Mouse (Mus musculus): ENCODE results near the gene Tpm4.
"Not testable (repeated sequence)": the region's sequence is repeated elsewhere in the genome, so short reads cannot be mapped to it uniquely, and the experiment has no call there.

Tpm4 gene

DNA sequence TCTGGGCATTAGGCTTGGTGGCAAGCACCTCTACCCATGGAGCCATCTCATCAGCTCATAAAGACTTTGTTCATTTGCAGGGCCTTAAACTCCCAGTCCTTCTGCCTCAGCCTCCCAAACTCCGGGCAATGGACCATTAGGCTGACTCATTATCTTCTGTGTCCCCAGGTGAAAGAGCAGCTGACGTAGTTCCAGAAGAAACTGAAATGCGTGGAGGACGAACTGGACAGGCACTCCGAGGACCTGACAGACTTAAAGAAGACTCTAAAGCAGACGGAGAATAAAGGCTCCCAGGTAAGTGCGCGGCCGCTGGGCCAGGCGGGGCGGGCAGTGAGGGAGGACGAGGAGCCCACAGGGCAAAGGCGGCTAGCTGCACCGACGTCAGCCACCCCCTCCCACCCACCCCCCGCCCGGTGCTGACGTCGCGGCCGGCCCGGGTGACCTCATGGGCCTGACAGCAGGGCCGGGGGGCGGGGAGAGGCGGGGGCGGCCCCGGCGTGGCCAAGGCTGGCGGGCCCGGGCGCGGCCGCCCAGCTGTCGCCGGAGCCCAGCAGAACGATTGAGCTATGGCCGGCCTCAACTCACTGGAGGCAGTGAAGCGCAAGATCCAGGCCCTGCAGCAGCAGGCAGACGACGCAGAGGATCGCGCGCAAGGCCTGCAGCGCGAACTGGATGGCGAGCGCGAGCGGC lies at the start of gene Tpm4:
Tpm4 (plus strand) TSS at position 220 of the 690 bp plus-strand sequence.
- DNase-seq = peak; percentile 61

DNA sequence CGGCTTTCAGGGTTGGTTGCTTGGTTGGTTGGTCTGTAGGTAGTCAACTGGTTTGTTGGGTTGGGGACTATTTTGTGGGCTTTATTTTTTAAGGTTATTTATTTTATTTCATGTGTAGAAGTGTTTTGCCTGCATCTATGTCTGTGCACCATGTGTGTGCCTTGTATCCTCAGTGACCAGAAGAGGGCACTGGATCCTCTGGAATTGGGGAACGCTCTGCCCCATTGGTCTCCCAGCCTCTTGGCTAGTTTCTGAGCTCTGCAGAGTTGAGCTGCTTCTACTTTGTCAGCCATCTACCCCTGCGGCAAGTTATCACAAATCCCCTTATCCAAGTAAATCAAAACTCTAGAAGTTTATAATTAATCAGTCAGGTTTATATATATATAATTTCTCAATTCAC lies 47.2 kb upstream of the Tpm4 start:
- DNase-seq = not testable (repeated sequence)

DNA sequence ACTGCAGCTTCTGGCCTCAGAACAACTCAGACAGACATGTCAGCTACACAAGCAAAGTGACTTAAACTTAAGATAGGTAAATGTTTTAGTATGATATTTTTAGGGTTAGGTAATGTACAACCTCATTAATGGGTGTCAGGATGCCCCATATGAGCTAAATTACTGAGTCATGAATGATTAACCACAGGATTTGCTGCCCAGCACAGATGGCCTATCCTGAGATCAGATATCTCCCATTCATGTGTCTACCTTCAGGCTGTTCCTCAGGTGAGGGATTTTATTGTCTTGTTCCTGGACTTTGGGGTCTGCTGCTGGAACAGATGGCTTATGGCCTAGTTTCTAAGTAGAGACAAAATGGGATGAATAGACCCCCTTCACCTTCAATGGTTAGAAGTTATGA lies 38.1 kb upstream of the Tpm4 start:
- not testable (repeated sequence) for DNase-seq

DNA sequence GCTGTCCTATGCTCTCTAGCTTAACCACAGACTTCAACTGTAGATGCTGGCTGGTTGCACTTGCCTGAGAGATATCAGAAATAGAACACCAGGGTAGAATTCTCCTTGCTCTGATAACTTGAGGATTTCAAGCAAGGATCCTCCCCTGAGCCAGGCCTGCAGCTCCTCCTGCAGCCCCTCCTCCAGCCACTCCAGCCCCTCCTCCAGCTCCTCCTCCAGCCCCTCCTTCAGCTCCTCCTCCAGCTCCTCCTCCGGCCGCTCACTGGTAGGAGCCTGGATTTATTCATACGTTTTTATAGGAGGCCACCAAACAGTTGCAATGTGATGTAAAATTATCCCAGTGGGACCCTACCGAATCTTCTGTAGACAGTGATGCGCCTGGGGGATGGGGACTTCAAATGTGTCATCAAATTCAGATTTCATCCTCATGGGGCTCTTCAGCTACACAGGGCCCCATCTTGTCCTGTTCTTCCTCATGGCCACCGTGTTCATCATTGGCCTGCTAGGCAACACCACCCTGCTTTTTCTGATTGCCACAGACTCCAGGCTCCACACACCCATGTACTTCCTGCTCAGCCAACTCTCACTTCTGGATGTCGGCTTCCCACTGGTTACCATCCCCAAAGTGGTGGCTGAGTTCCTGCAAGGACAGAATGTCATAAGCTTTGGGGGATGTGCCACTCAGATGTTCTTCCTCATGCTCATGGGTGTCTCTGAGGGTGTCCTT lies 35.2 kb upstream of the Tpm4 start:
- DNase-seq = peak; percentile 34

DNA sequence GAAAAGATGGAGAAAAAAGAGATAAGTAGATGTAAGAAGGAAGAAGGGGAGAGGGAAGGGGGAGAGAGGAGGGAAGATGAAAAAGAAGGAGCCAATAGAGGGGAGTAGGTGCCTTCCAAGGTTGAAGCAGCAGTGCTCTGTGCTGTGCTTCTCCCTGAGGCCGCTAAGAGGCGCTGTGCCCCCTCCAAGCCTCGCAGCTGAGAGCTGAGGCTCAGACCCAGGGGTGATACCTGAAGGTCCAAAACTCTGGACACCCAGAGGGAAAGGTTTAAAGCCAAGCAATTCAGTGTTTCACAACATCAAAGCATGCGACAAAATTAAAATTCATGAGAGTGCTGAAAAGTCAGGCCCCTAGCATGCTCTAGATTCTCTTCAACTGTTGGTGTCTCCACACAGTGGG lies 29.6 kb upstream of the Tpm4 start:
- no peak for DNase-seq

DNA sequence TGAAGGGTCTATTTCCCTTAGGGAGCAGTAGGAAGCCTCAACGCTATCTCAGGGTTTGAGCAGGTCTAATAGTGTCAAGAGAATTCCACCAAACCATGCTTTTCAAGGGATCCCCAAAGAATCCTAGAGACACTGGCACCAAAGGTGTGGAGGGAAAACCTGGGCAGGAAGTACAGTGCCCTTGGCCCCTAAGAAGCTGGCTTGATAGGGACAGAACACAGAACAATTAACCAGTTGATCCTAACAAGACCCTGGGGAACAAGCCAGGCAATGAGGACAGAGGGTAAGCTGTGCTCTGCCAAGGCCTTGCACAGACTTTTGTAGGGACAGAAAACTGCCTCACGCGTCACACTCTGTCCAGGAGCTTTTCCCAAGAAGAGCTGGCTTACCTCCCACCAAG lies 28.0 kb upstream of the Tpm4 start, which contains the start of gene Olfr374:
Olfr374 (plus strand) TSS at position 301 of the 400 bp plus-strand sequence.
- DNase-seq = no peak

DNA sequence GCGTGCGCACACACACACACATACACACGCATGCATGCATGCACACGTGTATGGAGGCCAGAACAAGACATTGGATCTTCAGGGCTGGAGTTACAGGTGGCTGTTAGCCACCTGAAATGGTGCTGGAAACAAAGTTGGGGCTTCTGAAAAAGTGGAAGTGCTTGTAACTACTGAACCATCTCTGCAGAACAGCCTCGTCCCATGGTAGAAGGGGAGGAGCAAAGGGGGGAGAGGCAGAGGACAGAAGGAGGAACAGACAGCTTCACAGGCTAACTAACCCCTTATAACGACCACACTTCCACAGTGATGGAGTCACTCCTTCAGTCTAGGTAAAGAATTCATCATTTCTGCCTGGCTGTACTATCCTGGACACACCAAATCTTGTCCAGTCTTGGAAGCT lies 23.9 kb upstream of the Tpm4 start:
- DNase-seq = no peak

DNA sequence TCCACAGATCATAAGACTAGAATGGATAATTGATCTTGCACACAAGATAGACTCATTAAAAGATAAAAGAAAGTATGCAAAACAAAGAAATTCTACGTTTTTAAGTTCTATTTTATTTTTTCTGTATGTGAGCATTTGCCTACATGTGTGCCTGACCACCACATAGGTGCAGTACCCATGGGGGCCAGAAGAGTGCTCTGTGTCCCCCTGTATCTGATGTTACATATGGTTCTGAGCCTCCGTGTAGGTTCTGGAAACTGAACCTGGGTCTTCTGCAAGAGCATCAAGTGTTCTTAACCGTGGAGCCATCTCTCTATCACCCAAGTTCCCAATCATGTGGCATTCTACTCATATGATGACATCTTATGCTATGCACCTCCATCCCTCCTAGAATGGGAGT lies 22.3 kb upstream of the Tpm4 start:
- DNase-seq = peak; percentile 25

DNA sequence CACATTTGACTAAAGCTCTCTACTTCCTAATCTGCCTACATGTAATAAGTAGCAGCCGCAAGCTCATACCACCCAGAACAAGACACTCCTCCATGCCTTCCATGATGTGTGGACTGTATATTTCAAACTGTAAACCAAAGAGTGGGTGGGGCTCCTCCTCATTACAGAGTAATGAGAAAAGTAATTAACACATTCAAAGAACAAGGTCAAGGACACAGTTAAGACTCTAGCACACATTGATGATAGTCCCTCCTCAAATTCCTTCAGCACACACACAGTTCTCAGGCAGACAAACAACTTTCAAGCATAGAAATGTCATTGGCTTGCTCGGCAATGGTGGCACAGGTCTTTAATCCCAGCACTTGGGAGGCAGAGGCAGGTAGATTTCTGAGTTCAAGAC lies 19.6 kb upstream of the Tpm4 start:
- no peak for DNase-seq

DNA sequence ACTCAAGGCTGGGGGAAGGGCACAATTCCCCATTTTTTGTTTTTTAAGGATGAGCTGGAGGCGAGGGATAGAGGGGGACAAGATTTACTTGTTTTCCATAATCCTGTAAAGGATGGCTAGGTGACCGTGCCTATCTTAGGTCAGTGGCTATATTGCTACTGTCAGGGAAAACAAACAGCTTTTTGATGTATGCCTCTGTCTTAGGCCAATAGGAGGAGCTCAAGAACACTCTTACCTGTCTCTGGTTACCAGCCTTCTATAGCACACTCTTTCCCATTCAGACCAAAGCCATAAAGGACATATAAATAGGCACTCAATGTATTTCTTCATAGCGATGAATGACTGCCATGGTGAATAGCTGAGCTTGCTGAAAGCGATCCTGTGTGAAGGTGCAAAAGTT lies 16.2 kb upstream of the Tpm4 start:
- no peak for DNase-seq

DNA sequence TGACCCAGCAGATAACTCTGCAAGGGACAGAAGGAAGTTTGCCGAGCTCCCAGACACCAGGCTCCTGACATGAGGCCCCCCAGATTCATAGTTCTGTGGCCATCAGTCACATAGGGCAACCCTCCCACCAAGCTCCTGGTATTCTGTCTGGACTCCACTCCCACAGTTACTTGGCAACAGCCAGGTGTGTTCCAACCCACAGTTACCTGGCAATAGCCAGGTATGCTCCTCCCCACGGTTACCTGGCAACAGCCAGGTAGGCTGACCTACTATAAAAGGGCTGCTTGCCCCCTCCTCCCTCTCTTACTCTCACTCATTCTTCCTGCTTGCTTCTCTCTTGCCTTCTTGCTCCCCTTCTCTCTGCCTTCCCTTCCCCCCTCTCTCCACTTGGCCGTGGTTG lies 13.3 kb upstream of the Tpm4 start:
- not testable (repeated sequence) for DNase-seq

DNA sequence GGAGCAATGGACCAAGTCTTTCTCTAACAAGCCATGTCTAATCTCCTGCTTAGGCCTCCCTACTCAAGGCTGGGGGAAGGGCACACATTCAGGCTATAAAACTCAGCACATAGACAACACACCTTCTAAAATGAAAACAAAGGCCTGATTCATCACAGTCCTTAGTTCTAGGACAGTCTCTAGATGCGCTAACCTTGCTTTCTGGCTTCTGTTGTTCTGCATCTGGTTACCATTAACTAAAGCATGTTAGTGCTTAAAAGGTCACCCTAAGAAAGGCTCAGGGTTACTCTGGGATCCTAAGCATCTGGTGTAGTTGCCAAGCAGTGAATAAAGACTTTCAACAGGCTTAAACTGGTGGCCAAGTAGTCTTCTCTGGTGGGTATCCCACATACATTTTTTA lies 12.8 kb upstream of the Tpm4 start:
- DNase-seq = no peak

DNA sequence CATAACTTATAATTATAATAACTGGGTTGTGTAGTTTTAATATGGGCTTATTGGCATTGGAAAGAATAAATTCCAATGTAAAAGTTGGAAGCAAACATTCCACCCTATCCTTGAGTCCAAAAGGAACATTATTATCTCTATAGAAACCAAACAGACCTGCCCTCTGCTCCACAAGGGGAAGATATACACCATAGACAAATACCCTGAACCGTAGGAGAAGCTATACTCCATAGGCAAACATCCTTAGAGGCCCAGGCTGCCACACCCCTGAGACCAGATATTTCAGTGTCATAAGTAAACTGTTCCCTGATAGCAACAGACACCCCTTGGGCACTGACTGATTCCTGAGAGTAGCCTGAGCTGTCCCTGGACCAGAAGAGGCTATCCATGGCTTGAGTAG lies 6.9 kb upstream of the Tpm4 start:
- no peak for DNase-seq

DNA sequence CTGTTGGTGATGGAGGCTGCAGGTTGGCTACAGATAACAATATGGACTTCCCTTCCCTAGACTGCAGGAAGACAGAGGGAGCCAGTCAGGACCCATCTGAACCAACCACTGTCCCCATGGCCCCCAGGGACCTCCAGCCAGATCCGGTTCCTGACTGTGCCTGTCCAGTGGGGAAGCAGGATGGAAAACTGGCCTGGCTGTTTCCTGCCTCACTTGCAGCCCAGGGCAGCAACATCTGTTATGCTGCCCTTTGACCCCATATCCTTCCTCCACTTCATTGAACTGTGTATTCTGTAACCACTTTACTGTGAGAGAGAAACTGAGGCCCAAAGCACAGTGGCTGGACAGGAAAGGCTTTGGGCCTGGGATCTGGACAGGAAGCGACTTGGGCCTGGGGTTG lies 3.5 kb upstream of the Tpm4 start:
- DNase-seq = no peak

DNA sequence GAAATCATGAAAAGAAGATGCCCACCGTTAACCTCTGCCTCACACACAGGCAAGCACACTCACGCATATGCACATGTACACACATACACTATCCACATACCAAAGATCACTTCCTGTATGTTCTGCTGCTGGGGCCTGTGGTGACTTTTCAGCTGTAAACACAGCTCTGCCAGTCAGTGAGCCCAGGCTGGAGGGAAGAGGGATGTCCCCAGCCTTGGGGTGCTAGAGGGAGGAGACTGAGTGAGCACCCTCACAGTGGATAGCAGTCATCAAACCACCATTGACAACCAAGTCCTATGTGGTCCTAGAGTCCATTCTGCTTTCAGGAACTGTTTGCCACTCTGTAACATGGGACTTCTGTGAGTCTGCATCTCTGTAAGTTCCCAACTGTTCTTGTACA lies 2.9 kb upstream of the Tpm4 start:
- peak; percentile 11 for DNase-seq

DNA sequence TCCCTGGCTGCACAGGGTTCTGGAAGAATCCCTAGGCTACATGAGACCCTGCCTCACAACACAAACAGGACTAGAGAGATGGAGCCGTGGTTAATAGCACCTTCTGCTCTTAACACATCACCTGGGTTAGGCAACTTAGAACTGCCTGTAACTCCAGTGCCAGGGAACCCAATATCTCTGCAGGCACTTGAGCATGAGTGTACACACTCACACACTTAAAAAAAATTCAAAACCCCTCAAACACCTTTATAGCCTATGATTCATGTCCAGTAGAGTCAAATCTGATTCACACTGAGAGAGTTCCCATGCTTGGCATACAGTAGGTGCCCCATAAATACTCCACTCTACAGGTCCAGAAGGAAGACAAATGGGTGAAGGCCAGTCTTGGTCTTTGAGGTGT lies 2.4 kb upstream of the Tpm4 start:
- no peak for DNase-seq

DNA sequence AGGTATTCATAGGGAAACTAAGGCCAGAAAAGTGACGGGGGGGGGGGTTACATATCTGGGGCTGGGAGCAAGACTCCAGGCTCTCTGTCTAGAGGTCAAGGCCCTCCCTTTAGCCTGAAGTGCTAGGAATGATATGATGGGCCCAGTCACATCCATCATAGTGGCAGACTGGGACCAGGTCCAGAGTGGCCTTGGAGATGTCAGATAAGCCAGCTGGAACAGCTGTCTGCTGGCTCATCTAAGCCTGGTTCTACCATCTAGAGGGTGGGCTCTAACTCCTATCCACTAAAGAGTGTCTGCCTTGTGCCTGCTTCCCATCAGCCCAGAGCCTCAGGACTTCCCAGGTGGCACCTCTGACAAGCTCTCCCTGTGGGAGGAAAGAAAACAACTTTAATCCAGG lies 1.9 kb upstream of the Tpm4 start:
- DNase-seq = no peak

DNA sequence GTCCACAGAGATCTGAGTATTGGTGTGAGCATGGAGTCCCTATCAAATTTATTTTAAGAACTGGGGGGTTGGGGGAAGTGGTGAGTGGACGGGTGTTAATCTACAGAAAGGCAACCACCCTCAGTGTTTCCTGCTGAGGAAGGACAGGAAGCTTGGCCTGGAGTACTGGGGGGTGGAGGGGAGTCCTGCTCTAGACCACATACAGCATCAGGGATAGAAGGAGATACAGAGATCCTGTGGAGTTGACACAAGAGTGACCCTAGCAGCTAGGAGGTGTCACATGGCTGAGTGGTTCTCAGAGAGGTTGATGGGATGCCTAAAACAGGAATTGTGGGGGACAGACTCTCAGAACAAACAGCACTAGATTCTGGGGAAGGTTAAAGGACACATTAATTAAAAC lies 1.3 kb upstream of the Tpm4 start:
- no peak for DNase-seq

DNA sequence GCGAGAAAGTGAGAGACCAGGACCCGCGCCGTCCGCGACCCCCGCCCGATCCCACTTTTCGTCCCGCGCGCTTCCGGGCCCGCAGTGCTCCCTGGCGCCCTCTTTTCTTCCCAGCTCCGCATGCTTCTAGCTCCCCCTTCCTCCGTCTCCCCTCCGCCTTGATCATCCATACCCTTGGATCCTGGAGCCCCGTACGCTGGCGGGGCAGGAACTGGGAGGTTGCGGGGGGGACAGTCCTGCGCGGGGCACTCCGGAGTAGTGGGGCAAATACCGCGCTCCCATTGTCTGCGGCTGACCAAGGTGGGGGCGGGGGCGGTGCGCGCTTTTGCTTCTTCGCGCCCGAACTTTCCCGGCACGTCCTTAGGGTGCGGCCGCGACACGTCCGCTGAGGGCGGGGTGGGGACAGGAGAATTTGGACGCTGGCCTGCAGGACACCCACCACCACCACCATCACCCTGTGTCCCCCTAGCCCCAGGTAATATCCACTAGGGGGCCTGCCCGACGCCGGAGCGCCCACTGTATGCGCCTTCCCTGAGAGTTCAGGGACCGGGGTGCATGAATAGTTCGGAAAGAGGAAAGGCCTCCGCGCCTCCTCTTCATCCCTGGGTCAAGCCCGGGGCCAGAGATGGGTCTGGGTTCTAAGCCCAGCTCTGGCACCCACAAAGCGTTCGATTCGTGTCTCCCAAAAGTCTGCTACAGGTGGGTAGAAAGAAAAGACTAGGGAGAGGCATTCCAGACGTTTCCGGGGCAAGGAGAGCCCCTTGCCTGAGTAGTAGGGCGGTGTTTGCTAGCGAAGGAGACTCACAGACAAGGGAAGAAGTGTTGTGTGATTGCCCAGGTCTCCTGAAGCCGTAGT lies 899 bp downstream of the Tpm4 start:
- DNase-seq = peak; percentile 71

DNA sequence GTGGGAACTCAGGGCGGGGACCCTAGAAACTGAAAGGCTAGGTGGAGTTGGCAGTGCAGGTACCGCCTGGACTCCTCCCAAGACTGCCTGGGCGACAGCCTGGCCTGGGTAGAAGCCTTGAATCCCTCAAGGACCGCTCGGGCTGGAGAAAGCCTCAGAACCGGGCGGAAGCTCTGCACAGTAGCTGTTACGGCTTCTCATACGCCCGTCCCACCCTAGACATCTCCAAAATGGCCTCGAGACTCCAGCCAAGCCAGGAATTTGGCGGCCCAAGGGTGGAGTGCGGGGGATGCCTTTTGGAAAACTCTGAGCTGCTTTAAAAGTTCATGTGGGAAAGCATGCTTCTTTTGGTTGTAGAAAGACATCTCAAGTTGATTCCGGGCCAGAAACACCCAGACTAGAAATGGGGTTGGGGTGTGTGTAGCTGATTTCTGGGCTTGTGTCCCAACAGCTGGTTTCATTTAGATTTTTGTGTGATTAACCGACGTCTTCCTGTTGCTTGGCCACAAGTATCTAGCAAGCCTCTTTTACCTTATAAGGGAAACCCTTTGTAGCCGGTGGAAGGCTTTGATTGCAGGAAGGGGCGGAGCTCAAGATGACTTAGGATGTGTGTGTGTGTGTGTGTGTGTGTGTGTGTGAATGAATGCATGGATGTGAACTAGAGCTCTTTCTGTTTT lies 1.7 kb downstream of the Tpm4 start:
- DNase-seq = peak; percentile 86

DNA sequence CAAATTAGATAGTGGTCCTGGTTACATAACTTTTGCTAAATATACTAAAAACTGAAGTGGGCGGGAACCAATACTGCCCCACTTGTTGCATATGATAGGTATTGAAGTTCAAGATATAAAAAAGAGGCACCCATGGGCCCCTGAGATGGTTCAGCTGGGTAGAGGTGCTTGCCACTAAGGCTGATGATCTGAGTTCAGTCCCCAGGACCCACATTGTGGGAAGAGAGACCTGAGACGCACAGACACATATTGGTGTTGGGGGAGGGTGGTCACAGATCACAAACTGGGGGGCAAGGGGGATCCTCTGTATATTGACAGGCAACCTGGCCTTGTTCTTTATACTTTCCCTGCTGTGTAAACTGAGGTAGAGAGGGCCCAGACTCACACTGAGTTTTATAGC lies 2.7 kb downstream of the Tpm4 start:
- no peak for DNase-seq

DNA sequence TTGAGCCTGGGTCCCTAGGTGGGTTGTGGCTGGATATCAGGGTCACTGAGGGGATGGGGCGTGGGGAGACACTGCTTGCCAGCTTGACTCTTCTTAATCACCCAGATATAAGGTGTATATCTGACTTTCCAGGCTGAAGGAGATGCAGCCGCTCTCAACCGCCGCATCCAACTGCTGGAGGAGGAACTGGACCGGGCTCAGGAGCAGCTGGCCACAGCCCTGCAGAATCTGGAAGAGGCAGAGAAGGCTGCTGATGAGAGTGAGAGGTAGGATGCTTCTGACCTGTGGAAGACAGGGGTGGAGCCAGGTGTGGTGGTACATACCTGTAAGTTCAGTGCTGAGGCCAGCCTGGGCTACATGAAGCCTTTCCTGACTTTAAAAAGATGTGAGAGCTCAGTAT lies 3.7 kb downstream of the Tpm4 start:
- DNase-seq = no peak

DNA sequence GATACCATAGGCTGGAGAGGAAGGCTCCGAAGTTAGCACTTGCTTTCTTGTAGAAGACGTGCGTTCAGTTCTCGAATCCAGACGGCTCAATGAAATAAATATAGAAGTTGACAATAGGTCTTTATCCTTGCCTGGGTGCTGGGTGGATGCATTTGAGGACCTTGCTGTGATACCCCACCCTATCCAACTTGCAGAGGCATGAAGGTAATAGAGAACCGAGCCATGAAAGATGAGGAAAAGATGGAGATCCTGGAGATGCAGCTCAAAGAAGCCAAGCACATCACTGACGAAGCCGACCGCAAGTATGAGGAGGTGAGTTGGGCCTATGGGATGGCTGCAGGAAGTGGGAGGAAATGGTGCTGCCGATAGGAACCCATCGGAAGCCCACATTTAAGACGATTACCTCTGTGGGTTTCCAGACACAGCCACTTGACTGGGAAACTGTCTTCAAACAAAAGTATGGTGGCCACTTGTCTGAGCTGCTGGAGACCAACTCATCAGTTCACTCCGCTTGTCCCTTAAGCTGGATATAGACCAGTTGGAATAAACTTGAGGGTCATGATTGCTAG lies 8.6 kb downstream of the Tpm4 start:
- DNase-seq = no peak
